Mouse (Mus musculus) liver, embryonic 15.5 days (tissue): ENCODE results near the gene Pou2f3. TPM values are rescaled to one million over a fixed set of nuclear protein-coding genes. Genes with fewer than 3 reads are reported as not detected.

Experiments
- ATAC-seq: fragments of 200-750 bp; cut with Nextera tagmentation; 2 replicates; pipeline ENCODE4 v1.8.0; 2017; ENCODE audit warnings: moderate number of reproducible peaks, mild to moderate bottlenecking, moderate library complexity; ENCODE audit not compliant: insufficient read depth
- H3K27ac ChIP-seq: fragments of 300-500 bp; sonication (generic); replicated peaks from 2 replicates; pipeline ENCODE4 v1.5.1; 2015; ENCODE audit warnings: mild to moderate bottlenecking, inconsistent platforms
- H3K27me3 ChIP-seq: fragments of 300-500 bp; sonication (generic); 2 replicates; pipeline ENCODE4 v1.6.1; 2015; ENCODE audit warnings: mild to moderate bottlenecking, inconsistent platforms
- H3K36me3 ChIP-seq: fragments of 300-500 bp; sonication (generic); replicated peaks from 2 replicates; pipeline ENCODE4 v1.6.1; 2015; ENCODE audit warnings: moderate library complexity, mild to moderate bottlenecking, inconsistent platforms
- H3K4me1 ChIP-seq: fragments of 300-500 bp; sonication (generic); replicated peaks from 2 replicates; pipeline ENCODE4 v1.6.1; 2015; ENCODE audit warnings: inconsistent platforms
- H3K4me2 ChIP-seq: fragments of 300-500 bp; sonication (generic); 2 replicates; pipeline ENCODE4 v1.6.1; 2015; ENCODE audit warnings: moderate library complexity, mild to moderate bottlenecking, inconsistent platforms
- H3K4me3 ChIP-seq: fragments of 300-500 bp; sonication (generic); replicated peaks from 2 replicates; pipeline ENCODE4 v1.5.1; 2015; ENCODE audit warnings: mild to moderate bottlenecking, inconsistent platforms
- H3K9ac ChIP-seq: fragments of 300-500 bp; sonication (generic); 2 replicates; pipeline ENCODE4 v1.6.1; 2015; ENCODE audit warnings: moderate library complexity, mild to moderate bottlenecking, inconsistent platforms
- H3K9me3 ChIP-seq: fragments of 300-500 bp; sonication (generic); replicated peaks from 2 replicates; pipeline ENCODE4 v1.6.1; 2016; ENCODE audit warnings: inconsistent platforms
- WGBS: fragments of 180-500 bp; shearing (Covaris S2); methylation state at CpG from one replicate; pipeline ENCODE4 v1.1.7; 2015; ENCODE audit warnings: mixed read lengths; ENCODE audit not compliant: insufficient replicate concordance; 5-methylcytosine and 5-hydroxymethylcytosine counted together
- polyA plus RNA-seq: library from polyadenylated mRNA; unstranded; fragments of >200 nt; fragmentation: Nextera tagmentation; extraction: Ambion mirVana; gene quantifications from 2 replicates; pipeline ENCODE4 v1.2.1, GENCODE M21; 2015

Gene Pou2f3
- polyA plus RNA-seq, 1 experiment from 2014 or later = not detected

GRCm38 (mm10) chr9:43155960-43156359 is 54.2 kb downstream of the Pou2f3 start:
- no peaks in the 10 kb centered on the region for H3K9me3 ChIP-seq
- no peak for ATAC-seq
- peaks cover 15% of the 10 kb centered on the region; the same call in 1 of the 2 replicates for H3K27me3 ChIP-seq
- WGBS = 29% methylated on average over 6 of the region's 6 CpGs
- H3K4me3 ChIP-seq = no peak overlapping the region
- no peak overlapping the region for H3K9ac ChIP-seq
- H3K36me3 ChIP-seq = no peaks in the 10 kb centered on the region
- no peak overlapping the region for H3K4me2 ChIP-seq
- no peak overlapping the region for H3K27ac ChIP-seq
- H3K4me1 ChIP-seq = no peaks in the 10 kb centered on the region

- no peak overlapping the region for H3K4me2 ChIP-seq
- H3K4me1 ChIP-seq = no peaks in the 10 kb centered on the region
- H3K36me3 ChIP-seq = no peaks in the 10 kb centered on the region
- H3K9ac ChIP-seq = no peak overlapping the region
- no peak overlapping the region for H3K27ac ChIP-seq
- H3K4me3 ChIP-seq = no peak overlapping the region
- WGBS = 55% methylated on average over 6 of the region's 6 CpGs
- H3K27me3 ChIP-seq = peaks cover 34% of the 10 kb centered on the region
- ATAC-seq = no peak
- H3K9me3 ChIP-seq = no peaks in the 10 kb centered on the region
Observed at GRCm38 (mm10) chr9:43151779-43152178, 58.4 kb downstream of the Pou2f3 start.

GRCm38 (mm10) chr9:43150957-43151356 is 59.2 kb downstream of the Pou2f3 start:
- Histone ChIP-seq H3K27me3 (peaks cover 34% of the 10 kb centered on the region), H3K36me3 (no peaks in the 10 kb centered on the region), H3K4me2 (no peak overlapping the region), H3K27ac (no peak overlapping the region), H3K4me3 (no peak overlapping the region), H3K9ac (no peak overlapping the region), H3K4me1 (no peaks in the 10 kb centered on the region), H3K9me3 (no peaks in the 10 kb centered on the region)
- 72% methylated on average over 9 of the region's 9 CpGs for WGBS
- no peak for ATAC-seq

GRCm38 (mm10) chr9:43150075-43150474 is 60.1 kb downstream of the Pou2f3 start:
- Histone ChIP-seq H3K36me3 (no peaks in the 10 kb centered on the region), H3K27ac (no peak overlapping the region), H3K4me3 (no peak overlapping the region), H3K4me2 (no peak overlapping the region), H3K9me3 (no peaks in the 10 kb centered on the region), H3K9ac (no peak overlapping the region), H3K4me1 (no peaks in the 10 kb centered on the region), H3K27me3 (peaks cover 35% of the 10 kb centered on the region)
- no peak for ATAC-seq
- 34% methylated on average over 10 of the region's 10 CpGs for WGBS

- no peak for ATAC-seq
- H3K4me2 ChIP-seq = no peak overlapping the region
- no peak overlapping the region for H3K9ac ChIP-seq
- H3K4me1 ChIP-seq = no peaks in the 10 kb centered on the region
- no peak overlapping the region for H3K27ac ChIP-seq
- H3K4me3 ChIP-seq = no peak overlapping the region
- no peaks in the 10 kb centered on the region for H3K36me3 ChIP-seq
- no peaks in the 10 kb centered on the region for H3K9me3 ChIP-seq
- peaks cover 38% of the 10 kb centered on the region for H3K27me3 ChIP-seq
- WGBS = 46% methylated on average over 3 of the region's 3 CpGs
Observed at GRCm38 (mm10) chr9:43149498-43149897, 60.7 kb downstream of the Pou2f3 start.

GRCm38 (mm10) chr9:43145196-43145595 is 65.0 kb downstream of the Pou2f3 start:
- no peaks in the 10 kb centered on the region for H3K36me3 ChIP-seq
- no peaks in the 10 kb centered on the region for H3K4me1 ChIP-seq
- no peak overlapping the region for H3K27ac ChIP-seq
- H3K9ac ChIP-seq = no peak overlapping the region
- no peak for ATAC-seq
- H3K4me3 ChIP-seq = no peak overlapping the region
- WGBS = 61% methylated on average over 4 of the region's 4 CpGs
- H3K4me2 ChIP-seq = no peak overlapping the region
- peaks cover 49% of the 10 kb centered on the region for H3K27me3 ChIP-seq
- no peaks in the 10 kb centered on the region for H3K9me3 ChIP-seq

GRCm38 (mm10) chr9:43144206-43144810 is 65.9 kb downstream of the Pou2f3 start:
- 49% methylated on average over 12 of the region's 12 CpGs for WGBS
- Histone ChIP-seq H3K4me3 (no peak overlapping the region), H3K27ac (no peak overlapping the region), H3K4me2 (no peak overlapping the region), H3K27me3 (peaks cover 50% of the 10 kb centered on the region), H3K9ac (no peak overlapping the region), H3K4me1 (no peaks in the 10 kb centered on the region), H3K9me3 (no peaks in the 10 kb centered on the region), H3K36me3 (no peaks in the 10 kb centered on the region)
- no peak for ATAC-seq

- WGBS = 8% methylated on average over 4 of the region's 4 CpGs
Observed at GRCm38 (mm10) chr9:43141839-43142238, 68.3 kb downstream of the Pou2f3 start.

GRCm38 (mm10) chr9:43133525-43133924 is 76.6 kb downstream of the Pou2f3 start:
- WGBS = 46% methylated on average over 3 of the region's 3 CpGs
- Histone ChIP-seq H3K36me3 (no peaks in the 10 kb centered on the region), H3K27ac (no peak overlapping the region), H3K4me2 (no peak overlapping the region), H3K4me3 (no peak overlapping the region), H3K9ac (no peak overlapping the region), H3K9me3 (no peaks in the 10 kb centered on the region), H3K4me1 (peaks cover 12% of the 10 kb centered on the region), H3K27me3 (peaks cover 37% of the 10 kb centered on the region; the same call in 1 of the 2 replicates)
- ATAC-seq = no peak

More at GRCm38 (mm10) chr9:43141839-43142238, 68.3 kb downstream of the Pou2f3 start:
- Histone ChIP-seq H3K27ac (no peak overlapping the region), H3K36me3 (no peaks in the 10 kb centered on the region), H3K9me3 (no peaks in the 10 kb centered on the region), H3K4me2 (no peak overlapping the region), H3K9ac (no peak overlapping the region), H3K4me3 (no peak overlapping the region), H3K4me1 (no peaks in the 10 kb centered on the region), H3K27me3 (peaks cover 44% of the 10 kb centered on the region)
- ATAC-seq = no peak

- Histone ChIP-seq H3K4me3 (no peak overlapping the region), H3K4me1 (peaks cover 12% of the 10 kb centered on the region), H3K9ac (no peak overlapping the region), H3K27me3 (peaks cover 45% of the 10 kb centered on the region), H3K9me3 (no peaks in the 10 kb centered on the region), H3K4me2 (no peak overlapping the region), H3K27ac (no peak overlapping the region), H3K36me3 (no peaks in the 10 kb centered on the region)
- no peak for ATAC-seq
- 33% methylated on average over 4 of the region's 4 CpGs for WGBS
Observed at GRCm38 (mm10) chr9:43132380-43132779, 77.8 kb downstream of the Pou2f3 start.

GRCm38 (mm10) chr9:43131940-43132339 is 78.2 kb downstream of the Pou2f3 start:
- H3K9me3 ChIP-seq = no peaks in the 10 kb centered on the region
- peaks cover 12% of the 10 kb centered on the region for H3K4me1 ChIP-seq
- 51% methylated on average over 5 of the region's 5 CpGs for WGBS
- H3K27ac ChIP-seq = no peak overlapping the region
- no peak for ATAC-seq
- H3K4me3 ChIP-seq = no peak overlapping the region
- H3K9ac ChIP-seq = no peak overlapping the region
- no peak overlapping the region for H3K4me2 ChIP-seq
- H3K27me3 ChIP-seq = peaks cover 50% of the 10 kb centered on the region
- H3K36me3 ChIP-seq = no peaks in the 10 kb centered on the region

GRCm38 (mm10) chr9:43130684-43131083 is 79.5 kb downstream of the Pou2f3 start:
- Histone ChIP-seq H3K9ac (no peak overlapping the region), H3K4me1 (peaks cover 19% of the 10 kb centered on the region), H3K9me3 (no peaks in the 10 kb centered on the region), H3K4me2 (no peak overlapping the region; the same call in 1 of the 2 replicates), H3K4me3 (no peak overlapping the region), H3K27ac (no peak overlapping the region), H3K36me3 (no peaks in the 10 kb centered on the region), H3K27me3 (peaks cover 60% of the 10 kb centered on the region)
- 86% methylated on average over 2 of the region's 2 CpGs for WGBS
- no peak for ATAC-seq
